In the genomic region with DNA sequence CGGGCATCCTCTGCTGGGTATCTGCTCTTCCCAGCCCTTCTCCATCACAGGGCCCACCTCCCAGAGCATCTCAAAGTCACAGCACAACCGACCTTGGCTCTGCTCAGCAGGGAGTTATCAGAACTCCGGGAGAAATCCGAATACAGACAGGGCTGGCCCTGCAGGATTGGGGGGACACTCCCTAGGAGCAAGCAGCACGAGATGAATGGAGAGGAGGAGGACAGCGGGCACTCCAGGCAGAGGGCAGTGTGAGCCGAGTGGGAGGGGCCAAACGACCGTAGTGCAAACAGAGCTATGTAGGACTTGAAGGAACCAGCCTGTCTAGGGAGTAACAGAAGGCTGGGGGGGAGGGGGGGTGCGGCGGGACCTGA, we compare ENCODE assay signal across 9 mouse cellular contexts. TPM values are rescaled to one million over a fixed set of nuclear protein-coding genes. Genes with fewer than 3 reads are reported as not detected.
DNase-seq lines count a peak whose midpoint lies in the region; ATAC-seq and TF ChIP-seq lines count a peak whose summit lies in the region.
"Had no signal": no experiment of that assay in that cellular context is flagged by ENCODE, and none has a peak within 500 bp of the region (broad histone marks: within the 10 kb centered on the region; RNA-seq: fewer than 3 reads in every experiment).

No protein-coding gene starts in this region.

- H3K4me3 ChIP-seq in cortical plate, adult 2 months (ENCODE audit: insufficient read depth, low read length) = no peak overlapping the region
- peak overlapping the region; percentile 40 for H3K4me3 ChIP-seq in hindbrain, embryonic 10.5 days
- H3K4me3 ChIP-seq in liver, postnatal 0 days (ENCODE audit: low read depth, low read length) = no peak overlapping the region
- no peak overlapping the region for H3K4me3 ChIP-seq in small intestine, adult 2 months (ENCODE audit: low read depth, low read length)
- H3K4me3 ChIP-seq: megakaryocyte, embryonic 14.5 days had no signal

- no peaks in the 10 kb centered on the region for H3K9me3 ChIP-seq in hindbrain, embryonic 10.5 days
- no peaks in the 10 kb centered on the region for H3K9me3 ChIP-seq in liver, postnatal 0 days (ENCODE audit: low read length)

- peaks cover 27% of the 10 kb centered on the region for H3K27me3 ChIP-seq in hindbrain, embryonic 10.5 days (ENCODE audit: insufficient read depth, poor library complexity, severe bottlenecking)
- H3K27me3 ChIP-seq in liver, postnatal 0 days (ENCODE audit: insufficient read depth, low read length) = no peaks in the 10 kb centered on the region
- no peaks in the 10 kb centered on the region for H3K27me3 ChIP-seq in small intestine, adult 2 months (ENCODE audit: control insufficient read depth, insufficient read depth, low read length)
- H3K27me3 ChIP-seq: megakaryocyte, embryonic 14.5 days had no signal

- no peak; the same call in 1 of the 2 replicates for ATAC-seq in liver, postnatal 0 days

- TF ChIP-seq CTCF in cortical plate, adult 2 months (IDR thresholded peaks at IDR 0.05; ENCODE audit: extremely low read depth, insufficient read depth, low read length) = no peak
- TF ChIP-seq CTCF in liver, postnatal 0 days (IDR thresholded peaks at IDR 0.05; ENCODE audit: low read depth) = no peak
- TF ChIP-seq CTCF in small intestine, adult 2 months (IDR thresholded peaks at IDR 0.05; ENCODE audit: extremely low read depth, insufficient read length, insufficient replicate concordance, low read depth, low read length) = no peak

- peak overlapping the region; percentile 79 for H3K27ac ChIP-seq in cortical plate, adult 2 months (ENCODE audit: insufficient read depth, low read length)
- peak overlapping the region; percentile 82 for H3K27ac ChIP-seq in hindbrain, embryonic 10.5 days
- H3K27ac ChIP-seq in liver, postnatal 0 days (ENCODE audit: low read depth) = no peak overlapping the region
- H3K27ac ChIP-seq in small intestine, adult 2 months (ENCODE audit: insufficient read depth, low read depth, low read length) = peak overlapping the region; percentile 37; the same call in 1 of the 2 replicates

- no peak for TF ChIP-seq POLR2A in cortical plate, adult 2 months (IDR thresholded peaks at IDR 0.05; ENCODE audit: extremely low read depth, insufficient read depth, low read length)
- no peak for TF ChIP-seq POLR2A in small intestine, adult 2 months (IDR thresholded peaks at IDR 0.05; ENCODE audit: low read depth, low read length)

- peaks cover 35% of the 10 kb centered on the region for H3K4me1 ChIP-seq in cortical plate, adult 2 months (ENCODE audit: control insufficient read depth, insufficient read depth, low read length)
- H3K4me1 ChIP-seq in hindbrain, embryonic 10.5 days (replicated peaks) = peaks cover 70% of the 10 kb centered on the region
- H3K4me1 ChIP-seq in liver, postnatal 0 days (ENCODE audit: insufficient read depth) = peaks cover 3% of the 10 kb centered on the region; the same call in 1 of the 2 replicates
- no peaks in the 10 kb centered on the region for H3K4me1 ChIP-seq in small intestine, adult 2 months (ENCODE audit: control insufficient read depth, insufficient read depth, insufficient read length, low read length)

- H3K4me2 ChIP-seq in liver, postnatal 0 days (ENCODE audit: low read depth, low read length) = 0 out of 2 replicates have a peak overlapping the region, but pooled peaks have one; percentile 23

- peak; percentile 34 to 56 for DNase-seq in lung, adult 18-20 months
- DNase-seq in lung, postnatal 25 days (ENCODE audit: low spot score) = no peak
- DNase-seq in hindbrain, embryonic 10.5 days (ENCODE audit: low spot score) = peak; percentile 62
- peak; percentile 40 for DNase-seq in liver, postnatal 0 days
- DNase-seq in layer of hippocampus, postnatal 10 days (ENCODE audit: low spot score in 2 of 2) = no peak
- DNase-seq in testis, postnatal 10 days (ENCODE audit: low spot score) = no peak

- TF ChIP-seq EP300 in liver, postnatal 0 days (IDR thresholded peaks at IDR 0.05; ENCODE audit: low read depth) = no peak

- no peak overlapping the region for H3K9ac ChIP-seq in liver, postnatal 0 days (replicated peaks)

- 0% methylated on average over 11 of the region's 11 CpGs for WGBS in hindbrain, embryonic 10.5 days
- WGBS in liver, postnatal 0 days (ENCODE audit: insufficient replicate concordance) = 8% methylated on average over 11 of the region's 11 CpGs
- 23% methylated on average over 11 of the region's 11 CpGs for WGBS in small intestine, adult 2 months

- H3K36me3 ChIP-seq in hindbrain, embryonic 10.5 days = no peaks in the 10 kb centered on the region
- peaks cover 17% of the 10 kb centered on the region for H3K36me3 ChIP-seq in liver, postnatal 0 days (replicated peaks; ENCODE audit: insufficient read depth, low read length)
- H3K36me3 ChIP-seq in small intestine, adult 2 months (ENCODE audit: control insufficient read depth, insufficient read depth, low read length) = peaks cover 57% of the 10 kb centered on the region

RNA-seq across cellular contexts. Expression of a gene that starts 48.2 kb away (rescaled TPM):
- 11.3 and 12.2 TPM in 2 replicates for polyA plus RNA-seq in cortical plate, adult 2 months (2012; rRNA removed)
- 4.7 and 4.8 TPM in 2 replicates for polyA plus RNA-seq in hindbrain, embryonic 10.5 days (2016; fragmentation: Nextera tagmentation; extraction: Ambion mirVana)
- 10.1 and 12.1 TPM in 2 replicates for polyA plus RNA-seq in liver, postnatal 0 days (2015; fragmentation: Nextera tagmentation; extraction: Ambion mirVana)
- polyA plus RNA-seq in small intestine, adult 2 months (2012; rRNA removed) = 195 and 289 TPM in 2 replicates
- total RNA-seq in layer of hippocampus, postnatal 10 days (2021) = 1 to 10 TPM; 6.4 to 7.1 TPM

Comparison
In these comparisons a context has a peak if more than half of its experiments do, and no peak if none do; other contexts are left out.
1. DNase-seq: peak in lung, adult 18-20 months (2 of 2), hindbrain, embryonic 10.5 days (single experiment) and liver, postnatal 0 days (single experiment); none in lung, postnatal 25 days (single experiment), layer of hippocampus, postnatal 10 days (0 of 2) and testis, postnatal 10 days (single experiment).
2. RNA of a gene that starts 48.2 kb away (polyA plus RNA-seq): 195 to 289 TPM in small intestine, adult 2 months; 10.1 to 12.1 TPM in liver, postnatal 0 days, 11.3 to 12.2 TPM in cortical plate, adult 2 months and 4.7 to 4.8 TPM in hindbrain, embryonic 10.5 days; every median in the first group is over 10 times any median in the second.